Mouse (Mus musculus) neural tube, embryonic 13.5 days (tissue): ENCODE data around the gene Rabl2. TPM values are rescaled to one million over a fixed set of nuclear protein-coding genes. Genes with fewer than 3 reads are reported as not detected.

Experiments used
- ATAC-seq: fragments of 200-750 bp; cut with Nextera tagmentation; 2 replicates; pipeline ENCODE4 v1.8.0; 2017; ENCODE audit warnings: low read depth, mild to moderate bottlenecking, moderate TSS enrichment, moderate library complexity
- H3K27ac ChIP-seq: fragments of 300-500 bp; sonication (generic); replicated peaks from 2 replicates; pipeline ENCODE4 v1.5.1; 2015; ENCODE audit warnings: moderate library complexity, mild to moderate bottlenecking, inconsistent platforms
- H3K27me3 ChIP-seq: fragments of 300-500 bp; sonication (generic); 2 replicates; pipeline ENCODE4 v1.6.1; 2015; ENCODE audit warnings: mild to moderate bottlenecking, inconsistent platforms
- H3K36me3 ChIP-seq: fragments of 300-500 bp; sonication (generic); 2 replicates; pipeline ENCODE4 v1.6.1; 2015; ENCODE audit warnings: mild to moderate bottlenecking, inconsistent platforms
- H3K4me1 ChIP-seq: fragments of 300-500 bp; sonication (generic); replicated peaks from 2 replicates; pipeline ENCODE4 v1.6.1; 2015; ENCODE audit warnings: inconsistent platforms
- H3K4me2 ChIP-seq: fragments of 300-500 bp; sonication (generic); 2 replicates; pipeline ENCODE4 v1.6.1; 2015; ENCODE audit warnings: inconsistent platforms, mild to moderate bottlenecking, moderate library complexity
- H3K4me3 ChIP-seq: fragments of 300-500 bp; sonication (generic); 2 replicates; pipeline ENCODE4 v1.5.1; 2015; ENCODE audit warnings: mild to moderate bottlenecking, inconsistent platforms
- H3K9ac ChIP-seq: fragments of 300-500 bp; sonication (generic); 2 replicates; pipeline ENCODE4 v1.6.1; 2015; ENCODE audit warnings: moderate library complexity, mild to moderate bottlenecking, inconsistent platforms
- H3K9me3 ChIP-seq: fragments of 300-500 bp; sonication (generic); 2 replicates; pipeline ENCODE4 v1.6.1; 2016; ENCODE audit warnings: inconsistent platforms
- WGBS: fragments of 180-500 bp; shearing (Covaris S2); methylation state at CpG from one replicate; pipeline ENCODE4 v1.1.7; 2015; 5-methylcytosine and 5-hydroxymethylcytosine counted together
- polyA plus RNA-seq: library from polyadenylated mRNA; unstranded; fragments of >200 nt; fragmentation: Nextera tagmentation; extraction: Ambion mirVana; gene quantifications from 2 replicates; pipeline ENCODE4 v1.2.1, GENCODE M21; 2015

Gene Rabl2
- polyA plus RNA-seq, 1 experiment from 2014 or later = 70.7 TPM

GRCm38 (mm10) chr15:89585101-89585500, 6.6 kb downstream of the Rabl2 start:
- Histone ChIP-seq H3K9ac (no peak overlapping the region), H3K4me2 (no peak overlapping the region), H3K9me3 (no peaks in the 10 kb centered on the region), H3K4me1 (peaks cover 15% of the 10 kb centered on the region), H3K36me3 (peaks cover 57% of the 10 kb centered on the region), H3K4me3 (no peak overlapping the region), H3K27me3 (no peaks in the 10 kb centered on the region), H3K27ac (no peak overlapping the region)
- no peak for ATAC-seq
- 91% methylated on average over 5 of the region's 5 CpGs for WGBS

- 87% methylated on average over 7 of the region's 7 CpGs for WGBS
Observed at GRCm38 (mm10) chr15:89582494-89582893, 9.2 kb downstream of the Rabl2 start.

GRCm38 (mm10) chr15:89572147-89572546, 19.6 kb downstream of the Rabl2 start:
- Histone ChIP-seq H3K36me3 (0 out of 2 replicates have a peak, but pooled peaks cover 6% of the 10 kb centered on the region), H3K4me2 (no peak overlapping the region), H3K27me3 (no peaks in the 10 kb centered on the region), H3K9ac (no peak overlapping the region), H3K4me1 (no peaks in the 10 kb centered on the region), H3K9me3 (no peaks in the 10 kb centered on the region), H3K27ac (no peak overlapping the region), H3K4me3 (no peak overlapping the region)
- 77% methylated on average over 8 of the region's 8 CpGs for WGBS
- ATAC-seq = no peak

More at GRCm38 (mm10) chr15:89582494-89582893, 9.2 kb downstream of the Rabl2 start:
- Histone ChIP-seq H3K4me1 (no peaks in the 10 kb centered on the region), H3K27me3 (no peaks in the 10 kb centered on the region), H3K9me3 (no peaks in the 10 kb centered on the region), H3K4me2 (no peak overlapping the region), H3K27ac (no peak overlapping the region), H3K36me3 (peaks cover 46% of the 10 kb centered on the region), H3K4me3 (no peak overlapping the region), H3K9ac (no peak overlapping the region)
- ATAC-seq = no peak

GRCm38 (mm10) chr15:89568114-89568513, 23.6 kb downstream of the Rabl2 start, which contains the start of gene Acr:
Gene Acr (plus strand): TSS chr15:89568326.
- Histone ChIP-seq H3K4me3 (no peak within 1 kb of the TSS), H3K36me3 (0 out of 2 replicates have a peak, but pooled peaks cover 6% of the 10 kb centered on the region), H3K9me3 (no peaks in the 10 kb centered on the region), H3K9ac (no peak within 1 kb of the TSS), H3K4me2 (no peak within 1 kb of the TSS), H3K4me1 (no peaks in the 10 kb centered on the region), H3K27me3 (no peaks in the 10 kb centered on the region), H3K27ac (no peak within 1 kb of the TSS)
- ATAC-seq = no peak
- WGBS = 93% methylated on average over 6 of the region's 6 CpGs

GRCm38 (mm10) chr15:89559202-89559731, 32.5 kb downstream of the Rabl2 start:
- H3K4me3 ChIP-seq = no peak overlapping the region
- ATAC-seq = no peak
- no peaks in the 10 kb centered on the region for H3K9me3 ChIP-seq
- H3K9ac ChIP-seq = no peak overlapping the region
- H3K27ac ChIP-seq = no peak overlapping the region
- H3K36me3 ChIP-seq = peaks cover 4% of the 10 kb centered on the region; the same call in 1 of the 2 replicates
- H3K4me1 ChIP-seq = peaks cover 34% of the 10 kb centered on the region
- no peak overlapping the region for H3K4me2 ChIP-seq
- WGBS = 35% methylated on average over 10 of the region's 10 CpGs
- peaks cover 51% of the 10 kb centered on the region for H3K27me3 ChIP-seq

GRCm38 (mm10) chr15:89557996-89558390, 33.7 kb downstream of the Rabl2 start:
- peaks cover 4% of the 10 kb centered on the region; the same call in 1 of the 2 replicates for H3K36me3 ChIP-seq
- peak overlapping the region; percentile 47 for H3K4me2 ChIP-seq
- H3K4me1 ChIP-seq = peaks cover 34% of the 10 kb centered on the region
- no peak for ATAC-seq
- 0 out of 2 replicates have a peak overlapping the region, but pooled peaks have one; percentile 26 for H3K9ac ChIP-seq
- H3K4me3 ChIP-seq = peak overlapping the region; percentile 19
- no peaks in the 10 kb centered on the region for H3K9me3 ChIP-seq
- WGBS = 7% methylated on average over 34 of the region's 34 CpGs
- H3K27ac ChIP-seq = no peak overlapping the region
- H3K27me3 ChIP-seq = peaks cover 51% of the 10 kb centered on the region

- H3K4me1 ChIP-seq = peaks cover 34% of the 10 kb centered on the region
- peaks cover 51% of the 10 kb centered on the region for H3K27me3 ChIP-seq
- H3K4me3 ChIP-seq = peak overlapping the region; percentile 19
- no peak overlapping the region for H3K27ac ChIP-seq
- peak overlapping the region; percentile 47 for H3K4me2 ChIP-seq
- ATAC-seq = 0 out of 2 replicates have a peak, but pooled peaks have one; percentile 5
- peaks cover 4% of the 10 kb centered on the region; the same call in 1 of the 2 replicates for H3K36me3 ChIP-seq
- WGBS = 8% methylated on average over 40 of the region's 40 CpGs
- 0 out of 2 replicates have a peak overlapping the region, but pooled peaks have one; percentile 26 for H3K9ac ChIP-seq
- H3K9me3 ChIP-seq = no peaks in the 10 kb centered on the region
Observed at GRCm38 (mm10) chr15:89557179-89557995, 34.3 kb downstream of the Rabl2 start.

- Histone ChIP-seq H3K9me3 (no peaks in the 10 kb centered on the region), H3K27me3 (peaks cover 51% of the 10 kb centered on the region), H3K4me1 (peaks cover 34% of the 10 kb centered on the region), H3K4me2 (peak overlapping the region; percentile 47), H3K4me3 (peak overlapping the region; percentile 14; the same call in 1 of the 2 replicates), H3K36me3 (peaks cover 4% of the 10 kb centered on the region; the same call in 1 of the 2 replicates), H3K27ac (no peak overlapping the region), H3K9ac (peak overlapping the region; percentile 28; the same call in 1 of the 2 replicates)
- 22% methylated on average over 23 of the region's 23 CpGs for WGBS
- ATAC-seq = peak; percentile 83
Observed at GRCm38 (mm10) chr15:89556401-89557178, 35.1 kb downstream of the Rabl2 start.

GRCm38 (mm10) chr15:89555591-89555990, 36.1 kb downstream of the Rabl2 start:
- peaks cover 34% of the 10 kb centered on the region for H3K4me1 ChIP-seq
- no peak overlapping the region for H3K9ac ChIP-seq
- H3K36me3 ChIP-seq = peaks cover 11% of the 10 kb centered on the region; the same call in 1 of the 2 replicates
- no peak for ATAC-seq
- no peak overlapping the region for H3K4me2 ChIP-seq
- WGBS = 85% methylated on average over 6 of the region's 6 CpGs
- no peak overlapping the region for H3K4me3 ChIP-seq
- no peak overlapping the region for H3K27ac ChIP-seq
- peaks cover 51% of the 10 kb centered on the region for H3K27me3 ChIP-seq
- no peaks in the 10 kb centered on the region for H3K9me3 ChIP-seq

- no peak overlapping the region for H3K4me3 ChIP-seq
- no peak for ATAC-seq
- H3K27ac ChIP-seq = no peak overlapping the region
- WGBS = 83% methylated on average over 1 of the region's 1 CpGs
- no peak overlapping the region for H3K4me2 ChIP-seq
- peaks cover 34% of the 10 kb centered on the region for H3K36me3 ChIP-seq
- peaks cover 39% of the 10 kb centered on the region for H3K27me3 ChIP-seq
- H3K4me1 ChIP-seq = peaks cover 38% of the 10 kb centered on the region
- no peaks in the 10 kb centered on the region for H3K9me3 ChIP-seq
- H3K9ac ChIP-seq = no peak overlapping the region
Observed at GRCm38 (mm10) chr15:89551733-89552132, 40.0 kb downstream of the Rabl2 start.

GRCm38 (mm10) chr15:89550506-89550905, 41.2 kb downstream of the Rabl2 start:
- no peaks in the 10 kb centered on the region for H3K9me3 ChIP-seq
- no peak overlapping the region for H3K4me2 ChIP-seq
- 91% methylated on average over 8 of the region's 8 CpGs for WGBS

More at GRCm38 (mm10) chr15:89550506-89550905, 41.2 kb downstream of the Rabl2 start:
- H3K27me3 ChIP-seq = peaks cover 32% of the 10 kb centered on the region
- no peak overlapping the region for H3K9ac ChIP-seq
- no peak overlapping the region for H3K4me3 ChIP-seq
- no peak overlapping the region for H3K27ac ChIP-seq
- no peak for ATAC-seq
- H3K36me3 ChIP-seq = peaks cover 34% of the 10 kb centered on the region
- peaks cover 27% of the 10 kb centered on the region for H3K4me1 ChIP-seq
